Mouse (Mus musculus): ENCODE results near the gene Olfr1436.
"Not testable (repeated sequence)": the region's sequence is repeated elsewhere in the genome, so short reads cannot be mapped to it uniquely, and the experiment has no call there.

Gene Olfr1436

DNA sequence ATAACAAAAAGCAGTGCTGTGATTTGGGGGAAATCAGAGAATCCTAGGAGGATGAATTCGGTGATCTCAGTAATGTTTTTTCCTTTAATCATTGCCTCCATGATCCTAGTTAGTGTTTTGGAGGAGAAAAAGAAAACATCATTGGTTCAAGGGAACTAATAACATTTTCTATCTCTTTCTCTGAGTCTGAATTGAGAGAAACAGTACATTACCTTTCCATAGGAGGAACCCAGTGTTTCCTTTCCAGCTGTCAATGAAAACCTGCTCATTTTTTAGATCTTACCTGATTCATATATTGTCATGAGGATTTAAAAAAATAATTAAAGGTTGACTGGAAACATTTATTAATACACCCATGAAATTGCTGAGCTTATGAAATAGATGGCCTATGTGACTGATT is at the start of gene Olfr1436:
Olfr1436 (minus strand) TSS at position 101 of the 400 bp plus-strand sequence.
- DNase-seq (ENCODE audit: low read depth) = not testable (repeated sequence)

DNA sequence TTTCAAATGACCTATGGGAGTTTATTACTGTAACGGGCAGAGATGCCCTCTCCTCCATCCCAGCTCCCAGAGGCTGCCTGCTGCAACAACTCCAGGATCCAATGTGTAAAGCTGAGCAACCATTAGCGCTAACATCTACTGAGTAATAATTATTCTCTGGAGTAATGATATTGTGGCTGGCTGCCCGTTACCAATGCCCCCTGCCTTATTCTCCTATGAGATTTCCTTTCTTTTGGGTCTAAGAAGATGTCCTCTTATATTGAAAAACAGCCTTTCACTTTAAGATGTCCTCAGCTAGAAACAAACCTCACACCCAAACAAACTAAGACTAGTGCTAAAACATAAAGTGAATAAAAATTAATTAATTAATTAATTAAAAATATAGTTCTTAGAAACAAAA is 36.9 kb upstream of the Olfr1436 start, which contains the start of gene Olfr1438-ps1:
Olfr1438-ps1 (minus strand) TSS at position 101 of the 400 bp plus-strand sequence.
- no peak for DNase-seq (ENCODE audit: low read depth)

DNA sequence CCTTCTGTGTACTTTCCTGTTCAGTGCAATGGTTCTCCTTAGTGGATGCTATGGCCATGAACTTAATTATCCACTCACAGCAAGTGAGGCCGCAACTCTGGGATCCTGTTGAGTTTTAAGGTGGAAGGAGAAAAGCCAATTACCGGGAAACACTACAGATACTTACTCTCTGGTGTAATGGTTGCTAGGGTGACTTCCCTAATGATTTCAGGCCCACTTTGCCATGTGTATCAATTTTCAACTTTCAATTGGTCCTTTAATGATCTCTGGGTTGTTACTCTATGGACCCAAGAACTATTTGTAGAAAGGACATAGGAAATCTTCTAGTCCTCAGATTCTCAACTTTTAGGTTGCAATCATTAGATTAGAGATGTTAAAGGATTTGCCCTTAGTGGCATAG is 26.1 kb upstream of the Olfr1436 start, which contains the start of gene Olfr1437:
Olfr1437 (minus strand) TSS at position 101 of the 400 bp plus-strand sequence.
- DNase-seq (ENCODE audit: low read depth) = no peak

DNA sequence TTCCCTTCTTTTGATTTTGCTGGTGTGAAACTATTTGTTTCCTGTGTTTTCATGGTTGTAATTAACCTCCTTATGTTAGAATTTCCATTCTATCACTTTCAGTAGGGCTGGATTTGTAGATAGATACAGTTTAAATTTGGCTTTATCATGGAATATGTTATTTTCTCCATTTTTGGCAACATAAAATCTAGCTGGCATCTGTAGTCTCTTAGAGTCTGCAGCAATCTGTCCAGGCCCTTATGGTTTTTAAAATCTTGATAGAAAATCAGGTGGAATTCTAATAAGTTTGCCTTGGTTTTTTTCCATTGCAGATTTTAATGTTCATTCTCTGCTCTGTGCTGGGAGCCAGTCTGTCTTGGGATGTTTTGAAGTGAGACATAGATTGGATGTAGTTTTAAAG is 6.0 kb downstream of the Olfr1436 start:
- no peak for DNase-seq (ENCODE audit: low read depth)

DNA sequence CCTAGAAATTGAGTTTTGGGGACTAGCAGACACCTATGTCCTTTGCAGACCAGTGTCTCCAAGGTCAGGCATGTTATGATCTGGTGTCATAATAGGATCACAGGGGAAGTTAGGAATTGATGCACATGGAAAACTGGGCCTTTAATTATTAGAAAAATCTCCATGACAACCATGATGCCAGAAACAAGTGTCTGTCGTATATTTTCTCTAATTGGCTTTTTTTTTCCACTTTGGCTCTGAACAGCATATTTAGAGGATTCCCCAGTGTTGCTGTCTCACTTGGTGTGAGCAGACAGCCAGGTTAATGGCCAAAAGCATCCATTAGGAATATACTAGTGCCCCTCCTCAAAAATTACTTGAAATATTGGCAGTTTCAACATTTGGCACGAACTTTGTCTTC is 19.4 kb downstream of the Olfr1436 start, which contains the start of gene Olfr1434:
Olfr1434 (plus strand) TSS at position 301 of the 400 bp plus-strand sequence.
- DNase-seq (ENCODE audit: low read depth) = no peak

DNA sequence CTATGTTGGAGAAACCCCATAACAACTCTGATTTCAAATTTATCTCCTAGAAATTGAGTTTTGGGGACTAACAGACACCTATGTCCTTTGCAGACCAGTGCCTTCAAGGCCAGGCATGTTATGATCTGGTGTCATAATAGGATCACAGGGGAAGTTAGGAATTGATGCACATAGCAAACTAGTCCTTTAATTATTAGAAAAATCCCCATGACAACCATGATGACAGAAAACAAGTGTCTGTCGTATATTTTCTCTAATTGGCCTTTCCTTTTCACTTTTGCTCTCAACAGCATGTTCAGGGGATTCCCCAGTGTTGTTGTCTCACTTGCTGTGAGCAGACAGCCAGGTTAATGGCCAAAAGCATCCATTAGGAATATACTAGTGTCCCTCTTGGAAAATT is 38.2 kb downstream of the Olfr1436 start, which contains the start of gene Olfr235:
Olfr235 (plus strand) TSS at position 301 of the 400 bp plus-strand sequence.
- no peak for DNase-seq (ENCODE audit: low read depth)

Data from fibroblast of lung, adult 2 months (primary cell).